Mouse (Mus musculus) G1E (cell line): ENCODE data around the gene Riox1.

ENCODE experiments used
- CTCF ChIP-seq: IDR thresholded peaks from 2 replicates; pipeline ENCODE4 v1.5.1; 2012; ENCODE audit warnings: low read depth, low read length, inconsistent platforms, mixed read lengths
- TAL1 ChIP-seq: conservative IDR thresholded peaks from 2 replicates; pipeline ENCODE4 v1.6.1; 2012; ENCODE audit warnings: low read depth, low read length, inconsistent platforms, mixed read lengths

- TF ChIP-seq TAL1 (no peak), CTCF (no peak)
These were observed 38.1 kb downstream of the Riox1 start for GRCm38 (mm10) chr12:83988483-83988882.
